ENCODE assay signal across 16 mouse cellular contexts in the genomic region with DNA sequence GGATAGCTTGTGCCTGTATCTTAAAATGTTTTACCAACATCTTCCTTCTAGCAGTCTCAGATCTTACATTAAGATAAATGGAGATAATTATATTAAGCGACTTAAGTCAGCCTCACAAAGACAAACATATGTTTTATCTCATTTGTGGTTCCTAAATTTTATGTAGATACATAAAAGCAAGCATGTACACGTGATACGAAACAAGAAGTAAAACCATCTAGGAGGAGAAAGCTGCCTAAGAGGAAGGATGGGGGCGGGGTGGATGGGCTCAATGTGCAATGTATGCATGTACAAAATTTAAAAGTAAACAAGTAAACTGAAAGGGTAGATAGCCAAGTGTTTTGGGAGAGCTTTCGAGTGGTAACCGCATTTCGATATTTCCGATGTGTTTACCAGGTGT. TPM values are rescaled to one million over a fixed set of nuclear protein-coding genes. Genes with fewer than 3 reads are reported as not detected.
DNase-seq lines count a peak whose midpoint lies in the region; ATAC-seq and TF ChIP-seq lines count a peak whose summit lies in the region.
"Had no signal": no experiment of that assay in that cellular context is flagged by ENCODE, and none has a peak within 500 bp of the region (broad histone marks: within the 10 kb centered on the region; RNA-seq: fewer than 3 reads in every experiment).

No protein-coding gene starts in this region.

- no peaks in the 10 kb centered on the region for H3K36me3 ChIP-seq in kidney, adult 2 months (ENCODE audit: control insufficient read depth, insufficient read depth, low read length)
- H3K36me3 ChIP-seq: embryonic facial prominence, embryonic 12.5 days; heart, embryonic 15.5 days had no signal

- peak; percentile 45; the same call in 1 of the 2 replicates for ATAC-seq in common myeloid progenitor, adult 5-6 weeks (replicated peaks; ENCODE audit: low read depth, poor library complexity, severe bottlenecking)
- ATAC-seq: forebrain, embryonic 16.5 days had no signal

- DNase-seq in kidney, postnatal 4 days: peak; percentile 17 to 38
- DNase-seq in kidney, adult 2 months: no peak
- DNase-seq in B cell, adult 2 months: peak; percentile 2
- no peak for DNase-seq in layer of hippocampus, adult 2 months (ENCODE audit: low spot score in 2 of 2)
- DNase-seq in cerebellum, postnatal 36 days: no peak
- DNase-seq: adrenal gland, adult 8-10 months; cerebellum, adult 2 months; cerebellum, postnatal 10 days; gastrocnemius, postnatal 10 days; heart, adult 2 months; heart, postnatal 14 days had no signal

- H3K27me3 ChIP-seq in kidney, adult 2 months (replicated peaks; ENCODE audit: control insufficient read depth, insufficient read depth, low read length): no peaks in the 10 kb centered on the region
- H3K27me3 ChIP-seq: embryonic facial prominence, embryonic 12.5 days; heart, embryonic 15.5 days had no signal

- WGBS in kidney, adult 2 months: 84% methylated on average over 8 of the region's 8 CpGs

- H3K4me3 ChIP-seq in kidney, adult 2 months (ENCODE audit: insufficient read depth, low read depth, low read length): no peak overlapping the region
- H3K4me3 ChIP-seq in layer of hippocampus, adult 2 months: no peak overlapping the region
- H3K4me3 ChIP-seq: embryonic facial prominence, embryonic 12.5 days; heart, adult 2 months; heart, embryonic 15.5 days had no signal

- no peak overlapping the region for H3K27ac ChIP-seq in kidney, adult 2 months (ENCODE audit: insufficient read depth, low read depth, low read length)
- no peak overlapping the region for H3K27ac ChIP-seq in layer of hippocampus, adult 2 months
- H3K27ac ChIP-seq: embryonic facial prominence, embryonic 12.5 days; heart, adult 2 months; heart, embryonic 15.5 days; hindbrain, embryonic 14.5 days had no signal

- no peaks in the 10 kb centered on the region; the same call in 1 of the 2 replicates for H3K4me1 ChIP-seq in kidney, adult 2 months (ENCODE audit: control insufficient read depth, insufficient read depth, low read length)
- H3K4me1 ChIP-seq: embryonic facial prominence, embryonic 12.5 days; heart, embryonic 15.5 days had no signal

- no peak for TF ChIP-seq POLR2A in kidney, adult 2 months (IDR thresholded peaks at IDR 0.05; ENCODE audit: low read depth, low read length)

- no peak for TF ChIP-seq CTCF in kidney, adult 2 months (conservative IDR thresholded peaks at IDR 0.05; ENCODE audit: insufficient read depth, insufficient read length, low read depth, low read length)
- TF ChIP-seq CTCF in layer of hippocampus, adult 2 months (conservative IDR thresholded peaks at IDR 0.05): no peak

RNA-seq across cellular contexts. Expression of a gene that starts 51.5 kb away (rescaled TPM):
- 5.8 and 5.9 TPM in 2 replicates for polyA plus RNA-seq in kidney, adult 2 months (2012; rRNA removed)
- total RNA-seq in common myeloid progenitor, adult 5-6 weeks (2017): 3.1 and 4.3 TPM in 2 replicates
- total RNA-seq in layer of hippocampus, adult 2 months (2021): 10 to 100 TPM; 43.3 to 50.6 TPM

Comparison
In these comparisons a context has a peak if more than half of its experiments do, and no peak if none do; other contexts are left out.
1. DNase-seq: peak in kidney, postnatal 4 days (2 of 2) and B cell, adult 2 months (2 of 2); none in kidney, adult 2 months (single experiment), layer of hippocampus, adult 2 months (0 of 2) and cerebellum, postnatal 36 days (0 of 2).